ENCODE assay signal across 8 mouse cellular contexts in the genomic region with DNA sequence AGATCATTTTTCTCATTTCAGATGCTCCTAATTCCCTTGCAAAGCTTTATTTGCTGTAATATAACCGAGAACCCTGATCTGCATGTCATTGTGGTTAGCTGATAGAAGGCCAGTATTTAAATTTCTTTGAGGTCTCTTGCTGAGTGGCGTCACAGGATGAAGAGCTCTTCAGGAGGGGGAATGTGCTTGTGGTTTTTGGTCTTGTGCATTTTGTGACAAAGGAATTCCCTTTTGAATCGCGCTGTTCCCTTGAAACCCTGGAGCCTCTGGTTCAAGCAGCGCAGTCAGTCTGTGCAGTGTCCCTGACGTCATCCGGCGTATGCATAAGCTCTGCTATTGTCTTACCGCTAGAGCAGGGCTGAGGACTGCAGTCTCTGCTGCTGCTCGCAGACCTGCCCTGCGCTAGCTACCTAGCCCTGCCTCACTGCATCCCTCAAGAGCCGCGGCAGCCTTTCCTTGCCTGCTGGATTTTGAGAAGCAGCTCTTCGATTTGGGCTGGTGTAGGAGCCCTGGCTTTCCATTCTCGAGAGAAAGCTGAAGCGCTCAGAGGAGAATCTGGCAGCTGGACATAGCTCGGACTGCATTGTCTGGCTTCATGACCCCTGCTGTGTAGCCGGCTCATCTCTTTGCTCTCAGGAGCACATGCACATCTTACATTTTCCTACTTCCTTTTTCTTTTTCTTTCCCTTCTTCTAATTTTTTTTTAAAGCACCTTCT. TPM values are rescaled to one million over a fixed set of nuclear protein-coding genes. Genes with fewer than 3 reads are reported as not detected.
DNase-seq lines count a peak whose midpoint lies in the region.

No protein-coding gene starts in this region.

- intact Hi-C loops in left cerebral cortex, postnatal 10 days (cut with DNase I), result no loop called here

- H3K27me3 ChIP-seq in megakaryocyte, embryonic 14.5 days (replicated peaks), result no peaks in the 10 kb centered on the region

- peaks cover 71% of the 10 kb centered on the region for H3K4me1 ChIP-seq in megakaryocyte, embryonic 14.5 days

- DNase-seq in ZHBTc4 (ENCODE audit: low read depth, low spot score), result peak; percentile 83
- DNase-seq in cerebellum, postnatal 10 days, result peak; percentile 89 to 90
- peak; percentile 77 to 89 for DNase-seq in frontal cortex, adult 2 months (ENCODE audit: extremely low spot score in 1 of 2, low spot score in 1 of 2)
- peak; percentile 65 for DNase-seq in induced T-regulatory cell, adult 2 months (ENCODE audit: low read depth)
- DNase-seq in left cerebral cortex, postnatal 10 days (ENCODE audit: extremely low spot score in 1 of 2, low spot score in 2 of 2), result peak; percentile 76 to 79
- DNase-seq in right cerebral cortex, adult 2 months (ENCODE audit: low spot score in 2 of 2), result peak; percentile 83 to 87
- DNase-seq in urinary bladder, adult 2 months (ENCODE audit: low spot score), result no peak

- H3K36me3 ChIP-seq in megakaryocyte, embryonic 14.5 days (replicated peaks; ENCODE audit: low read length), result peaks cover 31% of the 10 kb centered on the region

- H3K4me3 ChIP-seq in megakaryocyte, embryonic 14.5 days (replicated peaks), result peak overlapping the region; percentile 94

- no peaks in the 10 kb centered on the region for H3K9me3 ChIP-seq in megakaryocyte, embryonic 14.5 days

RNA-seq across cellular contexts. Expression of a gene that starts 56.3 kb away (rescaled TPM):
- 27.1 and 28.4 TPM in 2 replicates for polyA plus RNA-seq in frontal cortex, adult 2 months (2012; rRNA removed)
- 10 to 100 TPM; 41.1 to 46.5 TPM for total RNA-seq in left cerebral cortex, postnatal 10 days (2021)
- polyA plus RNA-seq in megakaryocyte, embryonic 14.5 days (2012; ENCODE audit: insufficient read depth, low replicate concordance), result 6.3 and 7.1 TPM in 2 replicates
- 28.5 and 33.4 TPM in 2 replicates for polyA plus RNA-seq in urinary bladder, adult 2 months (2012; rRNA removed)
